In the genomic region with DNA sequence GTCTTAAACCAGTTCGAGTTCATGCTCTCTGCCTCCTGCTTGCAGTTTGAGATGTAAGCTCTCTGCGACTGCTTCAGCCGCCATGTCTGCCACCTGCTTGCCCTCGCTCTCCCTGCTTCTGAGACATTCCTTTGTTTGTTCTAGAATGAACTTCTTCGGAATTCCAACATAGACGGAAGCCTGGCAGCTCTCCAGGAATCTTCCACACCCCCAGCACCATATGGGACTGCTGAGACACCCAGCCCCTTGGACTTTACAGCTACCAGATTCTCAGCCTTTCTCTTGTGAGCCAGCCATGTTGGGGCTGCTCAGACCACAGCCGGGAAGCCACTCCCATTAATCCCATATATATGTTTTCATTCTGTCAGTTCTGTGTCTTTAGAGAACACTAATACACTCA, we compare ENCODE assay signal across 13 mouse cellular contexts. TPM values are rescaled to one million over a fixed set of nuclear protein-coding genes. Genes with fewer than 3 reads are reported as not detected.
A peak's percentile ranks its signal among the peaks of the same experiment; 100 is the strongest.
DNase-seq lines count a peak whose midpoint lies in the region; ATAC-seq and TF ChIP-seq lines count a peak whose summit lies in the region.
"Had no signal": no experiment of that assay in that cellular context is flagged by ENCODE, and none has a peak within 500 bp of the region (broad histone marks: within the 10 kb centered on the region; RNA-seq: fewer than 3 reads in every experiment).

No protein-coding gene starts in this region.

- no peak for DNase-seq in kidney, adult 2 months
- DNase-seq in right cerebral cortex, postnatal 10 days (ENCODE audit: low spot score in 2 of 2): peak; percentile 49 to 58
- no peak for DNase-seq in right cerebral cortex, adult 18-20 months
- DNase-seq in embryonic facial prominence, embryonic 14.5 days (ENCODE audit: low spot score): peak; percentile 64
- no peak for DNase-seq in urinary bladder, postnatal 10 days (ENCODE audit: low spot score)
- DNase-seq: adrenal gland, adult 8-10 months; cerebellum, adult 9-11 months; thymus, postnatal 25 days had no signal

- H3K27ac ChIP-seq in kidney, embryonic 16.5 days (ENCODE audit: low read length): peak overlapping the region; percentile 72
- H3K27ac ChIP-seq in kidney, adult 2 months (ENCODE audit: insufficient read depth, low read depth, low read length): no peak overlapping the region; the same call in 1 of the 2 replicates
- H3K27ac ChIP-seq in embryonic facial prominence, embryonic 14.5 days (replicated peaks; ENCODE audit: low read depth, low read length): 0 out of 2 replicates have a peak overlapping the region, but pooled peaks have one; percentile 12
- no peak overlapping the region for H3K27ac ChIP-seq in stomach, embryonic 16.5 days (ENCODE audit: low read length)
- H3K27ac ChIP-seq: liver, embryonic 12.5 days; neural tube, embryonic 13.5 days had no signal

- 36% methylated on average over 7 of the region's 7 CpGs for WGBS in kidney, embryonic 16.5 days
- 29% methylated on average over 7 of the region's 7 CpGs for WGBS in kidney, adult 2 months
- WGBS in embryonic facial prominence, embryonic 14.5 days: 24% methylated on average over 7 of the region's 7 CpGs
- 17% methylated on average over 7 of the region's 7 CpGs for WGBS in stomach, embryonic 16.5 days

- TF ChIP-seq POLR2A in kidney, adult 2 months (IDR thresholded peaks at IDR 0.05; ENCODE audit: low read depth, low read length): no peak

- no peaks in the 10 kb centered on the region for H3K9me3 ChIP-seq in kidney, embryonic 16.5 days (ENCODE audit: low read length)
- no peaks in the 10 kb centered on the region for H3K9me3 ChIP-seq in embryonic facial prominence, embryonic 14.5 days (ENCODE audit: control insufficient read depth, low read length)
- H3K9me3 ChIP-seq in stomach, embryonic 16.5 days (replicated peaks; ENCODE audit: control insufficient read depth, low read length): no peaks in the 10 kb centered on the region
- H3K9me3 ChIP-seq: liver, embryonic 12.5 days; neural tube, embryonic 13.5 days had no signal

- H3K9ac ChIP-seq in kidney, embryonic 16.5 days (replicated peaks; ENCODE audit: low read length): no peak overlapping the region
- H3K9ac ChIP-seq in embryonic facial prominence, embryonic 14.5 days (ENCODE audit: low read depth, low read length): no peak overlapping the region
- no peak overlapping the region for H3K9ac ChIP-seq in stomach, embryonic 16.5 days (ENCODE audit: low read length)
- H3K9ac ChIP-seq: liver, embryonic 12.5 days; neural tube, embryonic 13.5 days had no signal

- no peak overlapping the region for H3K4me3 ChIP-seq in kidney, embryonic 16.5 days (ENCODE audit: low read length)
- H3K4me3 ChIP-seq in kidney, adult 2 months (ENCODE audit: insufficient read depth, low read depth, low read length): no peak overlapping the region
- H3K4me3 ChIP-seq in embryonic facial prominence, embryonic 14.5 days (ENCODE audit: low read depth, low read length): no peak overlapping the region
- no peak overlapping the region for H3K4me3 ChIP-seq in stomach, embryonic 16.5 days (replicated peaks; ENCODE audit: low read length)
- H3K4me3 ChIP-seq: liver, embryonic 12.5 days; neural tube, embryonic 13.5 days had no signal

- H3K27me3 ChIP-seq in kidney, embryonic 16.5 days (ENCODE audit: insufficient read depth, low read length): no peaks in the 10 kb centered on the region
- no peaks in the 10 kb centered on the region for H3K27me3 ChIP-seq in kidney, adult 2 months (replicated peaks; ENCODE audit: control insufficient read depth, insufficient read depth, low read length)
- H3K27me3 ChIP-seq in embryonic facial prominence, embryonic 14.5 days (replicated peaks; ENCODE audit: control insufficient read depth, insufficient read depth, low read length): no peaks in the 10 kb centered on the region
- no peaks in the 10 kb centered on the region for H3K27me3 ChIP-seq in stomach, embryonic 16.5 days (ENCODE audit: control insufficient read depth, insufficient read depth, low read length)
- H3K27me3 ChIP-seq: neural tube, embryonic 13.5 days had no signal

- peak; percentile 33; the same call in 1 of the 2 replicates for ATAC-seq in kidney, embryonic 16.5 days (ENCODE audit: low FRiP score, low TSS enrichment)
- ATAC-seq in embryonic facial prominence, embryonic 14.5 days (ENCODE audit: low read depth): peak; percentile 30
- peak; percentile 49; the same call in 1 of the 2 replicates for ATAC-seq in stomach, embryonic 16.5 days (ENCODE audit: insufficient read depth, low FRiP score)
- ATAC-seq: liver, embryonic 12.5 days had no signal

- peaks cover 9% of the 10 kb centered on the region for H3K4me1 ChIP-seq in kidney, embryonic 16.5 days (ENCODE audit: insufficient read depth, low read length)
- H3K4me1 ChIP-seq in kidney, adult 2 months (ENCODE audit: control insufficient read depth, insufficient read depth, low read length): peaks cover 3% of the 10 kb centered on the region; the same call in 1 of the 2 replicates
- no peaks in the 10 kb centered on the region for H3K4me1 ChIP-seq in embryonic facial prominence, embryonic 14.5 days (ENCODE audit: control insufficient read depth, insufficient read depth, low read length)
- H3K4me1 ChIP-seq in stomach, embryonic 16.5 days (ENCODE audit: control insufficient read depth, insufficient read depth, low read length): no peaks in the 10 kb centered on the region
- H3K4me1 ChIP-seq: liver, embryonic 12.5 days had no signal

- H3K4me2 ChIP-seq in kidney, embryonic 16.5 days (replicated peaks; ENCODE audit: low read depth, low read length): 0 out of 2 replicates have a peak overlapping the region, but pooled peaks have one; percentile 3
- H3K4me2 ChIP-seq in embryonic facial prominence, embryonic 14.5 days (ENCODE audit: low read depth, low read length): no peak overlapping the region
- no peak overlapping the region for H3K4me2 ChIP-seq in stomach, embryonic 16.5 days (ENCODE audit: low read depth, low read length)
- H3K4me2 ChIP-seq: liver, embryonic 12.5 days; neural tube, embryonic 13.5 days had no signal

- TF ChIP-seq CTCF in kidney, adult 2 months (conservative IDR thresholded peaks at IDR 0.05; ENCODE audit: insufficient read depth, insufficient read length, low read depth, low read length): no peak

- H3K36me3 ChIP-seq in kidney, embryonic 16.5 days (ENCODE audit: insufficient read depth, low read length): no peaks in the 10 kb centered on the region
- H3K36me3 ChIP-seq in kidney, adult 2 months (ENCODE audit: control insufficient read depth, insufficient read depth, low read length): no peaks in the 10 kb centered on the region
- H3K36me3 ChIP-seq in embryonic facial prominence, embryonic 14.5 days (ENCODE audit: control insufficient read depth, insufficient read depth, low read length): no peaks in the 10 kb centered on the region
- no peaks in the 10 kb centered on the region for H3K36me3 ChIP-seq in stomach, embryonic 16.5 days (ENCODE audit: control insufficient read depth, insufficient read depth, low read length)
- H3K36me3 ChIP-seq: liver, embryonic 12.5 days; neural tube, embryonic 13.5 days had no signal

RNA-seq across cellular contexts. Expression of gene Rasa4, which starts 7.4 kb away (rescaled TPM):
- 15.9 and 18.5 TPM in 2 replicates for polyA plus RNA-seq in kidney, embryonic 16.5 days (2015; fragmentation: Nextera tagmentation; extraction: Ambion mirVana)
- 7.6 and 9.1 TPM in 2 replicates for polyA plus RNA-seq in kidney, adult 2 months (2012; rRNA removed)
- polyA plus RNA-seq in embryonic facial prominence, embryonic 14.5 days (2014; fragmentation: Nextera tagmentation; extraction: Ambion mirVana): 11.4 and 13.8 TPM in 2 replicates
- 9.6 and 9.7 TPM in 2 replicates for polyA plus RNA-seq in stomach, embryonic 16.5 days (2015; fragmentation: Nextera tagmentation; extraction: Ambion mirVana)

RNA-seq across cellular contexts. Expression of gene Upk3bl, which starts 22.0 kb away (rescaled TPM):
- polyA plus RNA-seq in kidney, embryonic 16.5 days (2015; fragmentation: Nextera tagmentation; extraction: Ambion mirVana): 2.2 and 3.6 TPM in 2 replicates
- 0.52 and 0.96 TPM in 2 replicates for polyA plus RNA-seq in kidney, adult 2 months (2012; rRNA removed)
- 17.1 and 28.1 TPM in 2 replicates for polyA plus RNA-seq in embryonic facial prominence, embryonic 14.5 days (2014; fragmentation: Nextera tagmentation; extraction: Ambion mirVana)
- 190 and 227 TPM in 2 replicates for polyA plus RNA-seq in stomach, embryonic 16.5 days (2015; fragmentation: Nextera tagmentation; extraction: Ambion mirVana)
- polyA plus RNA-seq: neural tube, embryonic 13.5 days; spleen, adult 2 months had no signal

RNA-seq across cellular contexts. Expression of gene Upk3b, which starts 38.0 kb away (rescaled TPM):
- 3.6 and 6.1 TPM in 2 replicates for polyA plus RNA-seq in kidney, embryonic 16.5 days (2015; fragmentation: Nextera tagmentation; extraction: Ambion mirVana)
- 7.7 and 8.1 TPM in 2 replicates for polyA plus RNA-seq in kidney, adult 2 months (2012; rRNA removed)
- polyA plus RNA-seq in embryonic facial prominence, embryonic 14.5 days (2014; fragmentation: Nextera tagmentation; extraction: Ambion mirVana): 0.50 and 1.4 TPM in 2 replicates
- polyA plus RNA-seq in stomach, embryonic 16.5 days (2015; fragmentation: Nextera tagmentation; extraction: Ambion mirVana): 34.0 and 38.2 TPM in 2 replicates

RNA-seq across cellular contexts. Expression of gene Polr2j, which starts 40.1 kb away (rescaled TPM):
- polyA plus RNA-seq in kidney, embryonic 16.5 days (2015; fragmentation: Nextera tagmentation; extraction: Ambion mirVana): 243 and 245 TPM in 2 replicates
- polyA plus RNA-seq in kidney, adult 2 months (2012; rRNA removed): 88.9 and 103 TPM in 2 replicates
- polyA plus RNA-seq in embryonic facial prominence, embryonic 14.5 days (2014; fragmentation: Nextera tagmentation; extraction: Ambion mirVana): 227 and 230 TPM in 2 replicates
- polyA plus RNA-seq in stomach, embryonic 16.5 days (2015; fragmentation: Nextera tagmentation; extraction: Ambion mirVana): 198 and 202 TPM in 2 replicates

RNA-seq across cellular contexts. Expression of gene Lrwd1, which starts 59.6 kb away (rescaled TPM):
- 39.5 and 40.2 TPM in 2 replicates for polyA plus RNA-seq in kidney, embryonic 16.5 days (2015; fragmentation: Nextera tagmentation; extraction: Ambion mirVana)
- 18.4 and 19.9 TPM in 2 replicates for polyA plus RNA-seq in kidney, adult 2 months (2012; rRNA removed)
- 29.7 and 32.0 TPM in 2 replicates for polyA plus RNA-seq in embryonic facial prominence, embryonic 14.5 days (2014; fragmentation: Nextera tagmentation; extraction: Ambion mirVana)
- 25.0 and 26.3 TPM in 2 replicates for polyA plus RNA-seq in stomach, embryonic 16.5 days (2015; fragmentation: Nextera tagmentation; extraction: Ambion mirVana)

Comparison
In these comparisons a context has a peak if more than half of its experiments do, and no peak if none do; other contexts are left out.
1. H3K27ac ChIP-seq: peak in kidney, embryonic 16.5 days (single experiment) and embryonic facial prominence, embryonic 14.5 days (single experiment); none in kidney, adult 2 months (single experiment) and stomach, embryonic 16.5 days (single experiment).
2. DNase-seq: peak in right cerebral cortex, postnatal 10 days (2 of 2) and embryonic facial prominence, embryonic 14.5 days (single experiment); none in kidney, adult 2 months (single experiment), right cerebral cortex, adult 18-20 months (single experiment) and urinary bladder, postnatal 10 days (single experiment).
3. Peak in every context shown above with its lines, with median percentiles within 50 percentile points of each other: ATAC-seq.